Mouse (Mus musculus): ENCODE data around the gene Rnf144b. TPM values are rescaled to one million over a fixed set of nuclear protein-coding genes. Genes with fewer than 3 reads are reported as not detected.

Gene Rnf144b
- total RNA-seq, 2 experiments from 2014 or later = 0.46 to 0.89 TPM

Other genes with a start within 250 kb of the Rnf144b start
- gene Kif13a, start 192.8 kb upstream of the Rnf144b start, total RNA-seq (2014; fragmentation: Nextera tagmentation) = 15.0 and 21.6 TPM in 2 replicates
- gene Kif13a, start 192.8 kb upstream of the Rnf144b start, total RNA-seq (2017) = 24.7 and 35.3 TPM in 2 replicates
- gene Nhlrc1, start 107.8 kb upstream of the Rnf144b start, total RNA-seq (2014; fragmentation: Nextera tagmentation) = 0.90 and 2.1 TPM in 2 replicates
- gene Nhlrc1, start 107.8 kb upstream of the Rnf144b start, total RNA-seq (2017) = 0.75 and 0.80 TPM in 2 replicates
- 7.4 and 17.9 TPM in 2 replicates for gene Kdm1b, start 79.2 kb upstream of the Rnf144b start, total RNA-seq (2014; fragmentation: Nextera tagmentation)
- 8.1 and 16.4 TPM in 2 replicates for gene Kdm1b, start 79.2 kb upstream of the Rnf144b start, total RNA-seq (2017)
- 13.5 and 21.9 TPM in 2 replicates for gene Tpmt, start 77.9 kb upstream of the Rnf144b start, total RNA-seq (2014; fragmentation: Nextera tagmentation)
- gene Tpmt, start 77.9 kb upstream of the Rnf144b start, total RNA-seq (2017) = 2.3 and 4.4 TPM in 2 replicates
- gene Dek, start 16.5 kb upstream of the Rnf144b start, total RNA-seq (2014; fragmentation: Nextera tagmentation) = 281 TPM in 2 replicates
- 706 and 810 TPM in 2 replicates for gene Dek, start 16.5 kb upstream of the Rnf144b start, total RNA-seq (2017)

All from megakaryocyte-erythroid progenitor cell, adult 5-6 weeks (primary cell).